Mouse (Mus musculus): ENCODE data around the gene Gas2l1.
A peak's percentile ranks its signal among the peaks of the same experiment; 100 is the strongest.

The Gas2l1 gene

GRCm38 (mm10) chr11:5041144-5041780 lies 23.9 kb downstream of the Gas2l1 start:
- no peak for DNase-seq

- no peak for DNase-seq
These were observed 24.5 kb downstream of the Gas2l1 start for GRCm38 (mm10) chr11:5040585-5040984.

- DNase-seq, result no peak
These were observed 27.8 kb downstream of the Gas2l1 start for GRCm38 (mm10) chr11:5037146-5037854.

- DNase-seq, result no peak
These were observed 29.7 kb downstream of the Gas2l1 start for GRCm38 (mm10) chr11:5035421-5035820.

GRCm38 (mm10) chr11:5033136-5033535 lies 32.0 kb downstream of the Gas2l1 start:
- no peak for DNase-seq

GRCm38 (mm10) chr11:5032706-5033105 lies 32.4 kb downstream of the Gas2l1 start:
- no peak for DNase-seq

GRCm38 (mm10) chr11:5028228-5028627 lies 36.9 kb downstream of the Gas2l1 start:
- DNase-seq, result no peak

- DNase-seq, result no peak
These were observed 40.0 kb downstream of the Gas2l1 start for GRCm38 (mm10) chr11:5025108-5025507.

GRCm38 (mm10) chr11:5017506-5017905 lies 47.6 kb downstream of the Gas2l1 start:
- no peak for DNase-seq

GRCm38 (mm10) chr11:5016286-5016685 lies 48.8 kb downstream of the Gas2l1 start:
- no peak for DNase-seq

- peak; percentile 30 for DNase-seq
These were observed 49.4 kb downstream of the Gas2l1 start for GRCm38 (mm10) chr11:5015720-5016119.

GRCm38 (mm10) chr11:5012213-5012715 lies 52.9 kb downstream of the Gas2l1 start:
- DNase-seq, result no peak

- DNase-seq, result no peak
These were observed 53.6 kb downstream of the Gas2l1 start for GRCm38 (mm10) chr11:5011480-5011879.

- no peak for DNase-seq
These were observed 54.9 kb downstream of the Gas2l1 start for GRCm38 (mm10) chr11:5010205-5010604.

- no peak for DNase-seq
These were observed 55.6 kb downstream of the Gas2l1 start for GRCm38 (mm10) chr11:5009354-5010074.

GRCm38 (mm10) chr11:5008867-5009266 lies 56.3 kb downstream of the Gas2l1 start:
- DNase-seq, result no peak

- no peak for DNase-seq
These were observed 57.9 kb downstream of the Gas2l1 start for GRCm38 (mm10) chr11:5007186-5007585.

- DNase-seq, result no peak
These were observed 59.6 kb downstream of the Gas2l1 start for GRCm38 (mm10) chr11:5005528-5005927.

Measured in embryo, embryonic 11 days (tissue).